In the genomic region with DNA sequence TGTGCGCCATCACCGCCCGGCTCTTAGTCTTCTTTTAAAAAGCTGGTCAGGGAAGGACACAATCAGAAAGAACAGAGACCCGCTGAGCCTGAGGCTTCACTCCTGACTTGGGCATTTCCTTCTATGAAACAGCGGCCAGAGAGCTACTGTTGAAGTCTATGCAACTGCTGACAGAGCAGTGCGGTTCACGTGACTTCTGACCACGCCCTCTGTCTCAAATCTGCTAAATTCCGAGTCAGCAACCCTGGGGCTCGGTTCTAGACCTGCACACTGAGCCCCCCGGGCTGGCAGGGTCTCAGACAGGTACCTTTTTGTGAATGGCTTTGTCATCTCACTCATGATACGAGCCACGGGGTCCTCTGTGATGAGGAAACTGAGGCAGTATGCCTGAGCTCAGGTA, we compare ENCODE assay signal across 25 mouse cellular contexts. TPM values are rescaled to one million over a fixed set of nuclear protein-coding genes. Genes with fewer than 3 reads are reported as not detected.
DNase-seq lines count a peak whose midpoint lies in the region; ATAC-seq and TF ChIP-seq lines count a peak whose summit lies in the region.
"Had no signal": no experiment of that assay in that cellular context is flagged by ENCODE, and none has a peak within 500 bp of the region (broad histone marks: within the 10 kb centered on the region; RNA-seq: fewer than 3 reads in every experiment).

No protein-coding gene starts in this region.

- no peak for ATAC-seq in kidney, embryonic 14.5 days (ENCODE audit: low FRiP score, low TSS enrichment)
- ATAC-seq in stomach, postnatal 0 days (ENCODE audit: low FRiP score, low TSS enrichment), result 0 out of 2 replicates have a peak, but pooled peaks have one; percentile 36
- ATAC-seq in midbrain, embryonic 14.5 days (ENCODE audit: low FRiP score, low TSS enrichment), result no peak
- no peak for ATAC-seq in hindbrain, embryonic 13.5 days (ENCODE audit: low FRiP score)
- ATAC-seq: forebrain, embryonic 15.5 days; Patski had no signal

- H3K27me3 ChIP-seq in kidney, embryonic 14.5 days (ENCODE audit: control insufficient read depth, insufficient read depth, low read length), result no peaks in the 10 kb centered on the region
- H3K27me3 ChIP-seq in stomach, postnatal 0 days (ENCODE audit: control insufficient read depth, insufficient read depth, low read length), result no peaks in the 10 kb centered on the region
- no peaks in the 10 kb centered on the region for H3K27me3 ChIP-seq in midbrain, embryonic 14.5 days (ENCODE audit: control insufficient read depth, insufficient read depth, low read length)
- H3K27me3 ChIP-seq in hindbrain, embryonic 13.5 days, result no peaks in the 10 kb centered on the region
- H3K27me3 ChIP-seq: forebrain, embryonic 15.5 days; liver, embryonic 15.5 days; Patski had no signal

- no peaks in the 10 kb centered on the region for H3K4me1 ChIP-seq in kidney, embryonic 14.5 days (ENCODE audit: control insufficient read depth, insufficient read depth, low read length)
- no peaks in the 10 kb centered on the region for H3K4me1 ChIP-seq in stomach, postnatal 0 days (replicated peaks; ENCODE audit: control insufficient read depth, insufficient read depth)
- H3K4me1 ChIP-seq in midbrain, embryonic 14.5 days (ENCODE audit: control insufficient read depth, insufficient read depth, low read length), result no peaks in the 10 kb centered on the region
- no peaks in the 10 kb centered on the region for H3K4me1 ChIP-seq in hindbrain, embryonic 13.5 days (replicated peaks)
- H3K4me1 ChIP-seq: forebrain, embryonic 15.5 days; midbrain, embryonic 10.5 days had no signal

- WGBS in kidney, embryonic 14.5 days, result 74% methylated on average over 13 of the region's 13 CpGs
- 73% methylated on average over 13 of the region's 13 CpGs for WGBS in stomach, postnatal 0 days
- WGBS in midbrain, embryonic 14.5 days, result 80% methylated on average over 13 of the region's 13 CpGs
- WGBS in hindbrain, embryonic 13.5 days, result 81% methylated on average over 13 of the region's 13 CpGs

- H3K36me3 ChIP-seq in kidney, embryonic 14.5 days (ENCODE audit: control insufficient read depth, insufficient read depth, low read length), result no peaks in the 10 kb centered on the region
- no peaks in the 10 kb centered on the region; the same call in 1 of the 2 replicates for H3K36me3 ChIP-seq in stomach, postnatal 0 days (ENCODE audit: control insufficient read depth, insufficient read depth, low read length)
- H3K36me3 ChIP-seq in midbrain, embryonic 14.5 days (ENCODE audit: control insufficient read depth, insufficient read depth, low read length), result no peaks in the 10 kb centered on the region
- no peaks in the 10 kb centered on the region for H3K36me3 ChIP-seq in hindbrain, embryonic 13.5 days
- H3K36me3 ChIP-seq: forebrain, embryonic 15.5 days; heart, embryonic 10.5 days; liver, embryonic 15.5 days; midbrain, embryonic 10.5 days had no signal

- H3K27ac ChIP-seq in kidney, embryonic 14.5 days (ENCODE audit: low read depth, low read length), result no peak overlapping the region
- no peak overlapping the region for H3K27ac ChIP-seq in stomach, postnatal 0 days (replicated peaks)
- no peak overlapping the region for H3K27ac ChIP-seq in midbrain, embryonic 14.5 days (replicated peaks; ENCODE audit: low read depth, low read length)
- H3K27ac ChIP-seq in hindbrain, embryonic 13.5 days, result no peak overlapping the region
- H3K27ac ChIP-seq: forebrain, embryonic 15.5 days; heart, embryonic 10.5 days; liver, embryonic 15.5 days; midbrain, embryonic 10.5 days had no signal

- no peak overlapping the region for H3K4me2 ChIP-seq in kidney, embryonic 14.5 days (replicated peaks; ENCODE audit: low read depth, low read length)
- H3K4me2 ChIP-seq in stomach, postnatal 0 days (replicated peaks; ENCODE audit: low read depth), result no peak overlapping the region
- H3K4me2 ChIP-seq in midbrain, embryonic 14.5 days (ENCODE audit: low read length), result no peak overlapping the region
- no peak overlapping the region for H3K4me2 ChIP-seq in hindbrain, embryonic 13.5 days
- H3K4me2 ChIP-seq: forebrain, embryonic 15.5 days; liver, embryonic 15.5 days had no signal

- no peak overlapping the region for H3K9ac ChIP-seq in kidney, embryonic 14.5 days (ENCODE audit: low read depth, low read length)
- H3K9ac ChIP-seq in stomach, postnatal 0 days (ENCODE audit: low read length), result no peak overlapping the region
- no peak overlapping the region for H3K9ac ChIP-seq in midbrain, embryonic 14.5 days (replicated peaks; ENCODE audit: low read length)
- H3K9ac ChIP-seq in hindbrain, embryonic 13.5 days, result no peak overlapping the region
- H3K9ac ChIP-seq: forebrain, embryonic 15.5 days; liver, embryonic 15.5 days had no signal

- TF ChIP-seq CTCF in stomach, postnatal 0 days (IDR thresholded peaks at IDR 0.05; ENCODE audit: low read depth), result no peak

- no peak for TF ChIP-seq EP300 in stomach, postnatal 0 days (optimal IDR thresholded peaks at IDR 0.05)

- no peak overlapping the region for H3K4me3 ChIP-seq in kidney, embryonic 14.5 days (ENCODE audit: low read length)
- H3K4me3 ChIP-seq in stomach, postnatal 0 days (ENCODE audit: low read depth, low read length), result no peak overlapping the region
- H3K4me3 ChIP-seq in midbrain, embryonic 14.5 days (replicated peaks; ENCODE audit: low read depth, low read length), result no peak overlapping the region
- H3K4me3 ChIP-seq in hindbrain, embryonic 13.5 days, result no peak overlapping the region
- H3K4me3 ChIP-seq: forebrain, embryonic 15.5 days; heart, embryonic 10.5 days; liver, embryonic 15.5 days; midbrain, embryonic 10.5 days had no signal

- H3K9me3 ChIP-seq in kidney, embryonic 14.5 days (ENCODE audit: control insufficient read depth, low read length), result no peaks in the 10 kb centered on the region
- H3K9me3 ChIP-seq in stomach, postnatal 0 days (ENCODE audit: control insufficient read depth, low read length), result no peaks in the 10 kb centered on the region
- no peaks in the 10 kb centered on the region for H3K9me3 ChIP-seq in midbrain, embryonic 14.5 days (ENCODE audit: control insufficient read depth, low read length)
- no peaks in the 10 kb centered on the region for H3K9me3 ChIP-seq in hindbrain, embryonic 13.5 days
- H3K9me3 ChIP-seq: forebrain, embryonic 15.5 days; heart, embryonic 10.5 days; liver, embryonic 15.5 days; midbrain, embryonic 10.5 days had no signal

- DNase-seq in kidney, adult 11 months, result peak; percentile 29
- DNase-seq in lung, postnatal 10 days, result peak; percentile 44
- no peak for DNase-seq in lung, postnatal 25 days (ENCODE audit: low spot score)
- DNase-seq in R1 (ENCODE audit: low read depth, low spot score), result peak; percentile 85
- DNase-seq in stomach, postnatal 0 days (ENCODE audit: low spot score), result no peak
- DNase-seq in midbrain, embryonic 14.5 days, result no peak
- DNase-seq: adrenal gland, postnatal 14 days; cerebellum, adult 11 months; cerebellum, postnatal 14 days; embryo, embryonic 11 days; gastrocnemius, postnatal 36 days; lung, postnatal 36 days; retina, postnatal 1 day; right cerebral cortex, postnatal 4 days; thymus, postnatal 36 days had no signal

RNA-seq across cellular contexts. Expression of a gene that starts 7.6 kb away (rescaled TPM):
- 3.5 and 6.8 TPM in 2 replicates for polyA plus RNA-seq in kidney, embryonic 14.5 days (2014; fragmentation: Nextera tagmentation; extraction: Ambion mirVana)
- 3.5 and 4.3 TPM in 2 replicates for polyA plus RNA-seq in stomach, postnatal 0 days (2015; fragmentation: Nextera tagmentation; extraction: Ambion mirVana)
- polyA plus RNA-seq in midbrain, embryonic 14.5 days (2014; fragmentation: Nextera tagmentation; extraction: Ambion mirVana), result 5.1 and 8.4 TPM in 2 replicates
- polyA plus RNA-seq in hindbrain, embryonic 13.5 days (2015; fragmentation: Nextera tagmentation; extraction: Ambion mirVana), result 6.9 and 8.2 TPM in 2 replicates

RNA-seq across cellular contexts. Expression of a gene that starts 13.1 kb away (rescaled TPM):
- polyA plus RNA-seq in kidney, embryonic 14.5 days (2014; fragmentation: Nextera tagmentation; extraction: Ambion mirVana), result not detected in 2 replicates
- not detected in 2 replicates for polyA plus RNA-seq in stomach, postnatal 0 days (2015; fragmentation: Nextera tagmentation; extraction: Ambion mirVana)
- polyA plus RNA-seq in midbrain, embryonic 14.5 days (2014; fragmentation: Nextera tagmentation; extraction: Ambion mirVana), result not detected in 2 replicates
- polyA plus RNA-seq in hindbrain, embryonic 13.5 days (2015; fragmentation: Nextera tagmentation; extraction: Ambion mirVana), result 0.44 and 2.8 TPM in 2 replicates
- polyA plus RNA-seq: forebrain, embryonic 15.5 days; heart, postnatal 0 days; neural tube, embryonic 11.5 days had no signal

RNA-seq across cellular contexts. Expression of a gene that starts 48.7 kb away (rescaled TPM):
- polyA plus RNA-seq in kidney, embryonic 14.5 days (2014; fragmentation: Nextera tagmentation; extraction: Ambion mirVana), result 0.07 TPM in 1 of 2 replicates, not detected in the other
- polyA plus RNA-seq in stomach, postnatal 0 days (2015; fragmentation: Nextera tagmentation; extraction: Ambion mirVana), result 1.6 and 1.8 TPM in 2 replicates
- 0.11 TPM in 1 of 2 replicates, not detected in the other for polyA plus RNA-seq in midbrain, embryonic 14.5 days (2014; fragmentation: Nextera tagmentation; extraction: Ambion mirVana)
- polyA plus RNA-seq in hindbrain, embryonic 13.5 days (2015; fragmentation: Nextera tagmentation; extraction: Ambion mirVana), result 0.26 TPM in 1 of 2 replicates, not detected in the other
- polyA plus RNA-seq: hindbrain, embryonic 11.5 days; neural tube, embryonic 11.5 days had no signal

RNA-seq across cellular contexts. Expression of a gene that starts 50.9 kb away (rescaled TPM):
- polyA plus RNA-seq in kidney, embryonic 14.5 days (2014; fragmentation: Nextera tagmentation; extraction: Ambion mirVana), result 11.0 and 20.6 TPM in 2 replicates
- polyA plus RNA-seq in stomach, postnatal 0 days (2015; fragmentation: Nextera tagmentation; extraction: Ambion mirVana), result 14.4 TPM in 2 replicates
- 9.6 and 12.9 TPM in 2 replicates for polyA plus RNA-seq in midbrain, embryonic 14.5 days (2014; fragmentation: Nextera tagmentation; extraction: Ambion mirVana)
- polyA plus RNA-seq in hindbrain, embryonic 13.5 days (2015; fragmentation: Nextera tagmentation; extraction: Ambion mirVana), result 14.9 and 16.0 TPM in 2 replicates

RNA-seq across cellular contexts. Expression of a gene that starts 53.9 kb away (rescaled TPM):
- 0.86 and 1.2 TPM in 2 replicates for polyA plus RNA-seq in kidney, embryonic 14.5 days (2014; fragmentation: Nextera tagmentation; extraction: Ambion mirVana)
- 2.2 and 2.3 TPM in 2 replicates for polyA plus RNA-seq in stomach, postnatal 0 days (2015; fragmentation: Nextera tagmentation; extraction: Ambion mirVana)
- 0.08 and 0.16 TPM in 2 replicates for polyA plus RNA-seq in midbrain, embryonic 14.5 days (2014; fragmentation: Nextera tagmentation; extraction: Ambion mirVana)
- polyA plus RNA-seq in hindbrain, embryonic 13.5 days (2015; fragmentation: Nextera tagmentation; extraction: Ambion mirVana), result 0.25 and 0.43 TPM in 2 replicates

Comparison
In these comparisons a context has a peak if more than half of its experiments do, and no peak if none do; other contexts are left out.
1. DNase-seq: peak in kidney, adult 11 months (single experiment), lung, postnatal 10 days (single experiment) and R1 (single experiment); none in lung, postnatal 25 days (single experiment), stomach, postnatal 0 days (single experiment) and midbrain, embryonic 14.5 days (single experiment).